Mouse (Mus musculus) thymus, postnatal 36 days (tissue): ENCODE results near the gene Syt14.

Experiments used
- DNase-seq, 2 experiments: peaks; one replicate each; pipeline ENCODE4 v3.0.0; 2022; ENCODE audit warnings: mixed read lengths in 2 of 2

The Syt14 gene

DNA sequence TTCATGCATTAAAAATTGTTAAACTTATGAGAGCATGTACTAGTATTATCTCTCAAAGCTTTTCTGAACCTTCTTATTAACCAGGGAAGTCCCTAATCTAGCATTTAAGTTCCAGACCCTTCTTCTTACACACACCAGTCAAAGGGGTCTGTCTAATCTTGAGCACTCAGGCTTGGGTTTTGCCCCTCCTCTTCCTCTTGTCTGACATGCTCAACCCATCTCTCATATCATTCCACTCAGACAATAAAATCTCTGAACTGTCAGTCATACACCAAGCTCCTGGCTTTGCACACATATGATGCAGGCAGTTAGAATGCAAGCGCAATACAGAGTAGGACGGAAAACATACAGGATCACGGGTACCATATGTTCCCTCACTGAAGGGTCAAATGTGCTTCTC, 48.4 kb downstream of the Syt14 start:
- DNase-seq: no peak

DNA sequence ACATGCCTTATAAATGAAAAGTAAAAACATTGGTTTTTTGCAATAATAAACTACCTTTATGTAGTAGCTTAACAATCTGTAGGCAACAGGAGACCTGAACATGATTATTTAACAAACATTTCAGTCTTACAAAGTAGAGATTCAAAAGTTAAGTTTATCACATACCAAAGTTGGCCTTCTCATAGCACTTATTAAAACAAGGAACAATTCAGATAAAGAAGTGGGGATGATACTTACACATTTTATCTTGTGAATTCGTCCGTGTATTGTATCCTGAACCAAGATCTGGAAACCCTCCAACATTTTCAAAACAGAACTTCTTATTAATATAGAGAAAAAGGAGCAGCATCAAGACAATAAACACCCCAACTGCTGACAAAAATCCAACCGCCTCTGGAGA, 49.1 kb downstream of the Syt14 start:
- DNase-seq: no peak

DNA sequence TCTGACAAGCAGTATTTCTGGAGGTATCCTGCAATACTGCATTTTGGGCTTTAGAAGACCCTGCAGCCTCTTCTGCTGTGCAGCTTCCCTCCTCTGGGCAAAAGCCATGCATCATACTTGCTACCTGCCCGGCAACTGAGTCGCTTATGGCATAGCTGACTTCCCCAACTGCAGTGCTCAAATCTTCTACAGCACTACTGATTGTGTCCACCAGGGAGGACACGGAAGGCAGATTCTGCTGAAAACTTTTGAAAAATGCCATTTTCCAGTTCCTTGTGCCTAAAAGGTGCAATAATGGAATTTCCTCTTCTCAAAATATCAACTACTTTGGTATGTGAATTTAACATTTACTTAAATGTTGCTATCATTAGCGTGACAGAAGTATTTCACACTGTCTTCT, 51.2 kb downstream of the Syt14 start:
- DNase-seq: no peak

DNA sequence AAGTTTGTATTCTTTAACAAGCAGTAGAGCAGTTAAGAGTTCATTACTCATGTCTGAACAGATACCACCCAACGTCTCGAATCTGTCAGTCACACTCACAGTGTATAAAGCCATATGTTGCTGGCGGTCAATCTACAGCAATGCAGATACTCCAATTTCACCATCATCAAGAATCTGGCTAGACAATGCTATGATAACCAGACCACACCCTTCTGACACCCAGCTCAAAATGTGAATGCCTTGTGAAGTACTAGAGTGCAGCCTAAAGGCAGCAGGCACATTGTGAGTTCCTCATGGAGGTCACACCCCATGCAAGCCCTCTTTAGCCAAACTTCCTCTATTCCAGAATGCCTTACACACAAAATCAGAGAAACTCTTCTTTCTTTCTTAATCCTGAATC, 53.9 kb downstream of the Syt14 start:
- no peak for DNase-seq

DNA sequence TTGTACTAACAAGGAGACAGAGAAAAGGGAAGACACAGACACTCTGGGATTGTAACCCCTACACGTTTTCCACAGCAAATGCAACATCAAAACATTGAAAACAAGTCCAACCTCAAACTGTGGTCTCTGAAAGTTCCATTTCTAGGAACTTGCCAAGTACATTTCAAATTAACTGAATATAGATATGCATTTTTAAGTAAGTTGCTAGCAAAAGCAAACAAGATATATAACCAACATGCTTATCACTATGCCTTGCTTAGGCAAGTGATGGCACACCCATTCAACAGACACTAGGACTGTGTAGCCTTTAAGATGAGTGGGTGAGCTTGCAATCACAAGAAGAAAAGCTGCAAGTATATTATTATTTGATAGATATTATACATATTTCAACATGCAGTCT, 54.5 kb downstream of the Syt14 start:
- no peak for DNase-seq

DNA sequence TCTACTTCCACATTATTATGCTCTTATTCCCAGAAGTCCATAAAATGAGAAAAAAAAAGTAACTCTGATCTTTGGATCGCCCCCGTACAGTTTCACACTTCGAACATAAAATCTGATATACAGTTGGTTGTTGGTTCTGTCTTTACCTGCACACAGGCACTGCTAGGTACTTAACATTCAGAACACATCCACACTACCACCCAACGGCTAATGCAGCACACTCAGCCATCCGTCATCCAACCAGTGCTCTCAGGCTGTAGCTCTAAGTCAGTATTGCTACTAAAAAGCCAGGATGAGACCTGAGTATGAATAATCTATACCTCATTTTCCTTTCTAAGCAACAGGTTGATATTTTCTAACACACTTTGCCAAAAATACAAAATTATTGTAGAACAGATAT, 73.3 kb downstream of the Syt14 start:
- DNase-seq: no peak

DNA sequence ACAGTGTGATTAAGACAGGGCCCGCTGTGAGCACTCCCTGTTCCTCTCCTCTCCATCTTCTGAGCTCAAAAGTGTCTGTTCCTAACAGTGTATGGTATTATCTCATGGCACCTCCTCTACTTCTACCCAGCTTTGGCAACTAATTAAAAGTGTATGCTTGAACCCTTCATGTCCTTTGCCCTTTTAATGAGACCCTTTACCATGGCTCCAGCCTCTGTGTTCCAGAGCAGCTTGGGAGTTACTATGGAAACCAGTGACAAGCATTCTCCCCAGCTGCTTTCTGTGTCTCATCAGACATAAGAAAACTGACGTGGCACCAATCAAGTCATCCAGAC, 87.8 kb downstream of the Syt14 start:
- no peak for DNase-seq

DNA sequence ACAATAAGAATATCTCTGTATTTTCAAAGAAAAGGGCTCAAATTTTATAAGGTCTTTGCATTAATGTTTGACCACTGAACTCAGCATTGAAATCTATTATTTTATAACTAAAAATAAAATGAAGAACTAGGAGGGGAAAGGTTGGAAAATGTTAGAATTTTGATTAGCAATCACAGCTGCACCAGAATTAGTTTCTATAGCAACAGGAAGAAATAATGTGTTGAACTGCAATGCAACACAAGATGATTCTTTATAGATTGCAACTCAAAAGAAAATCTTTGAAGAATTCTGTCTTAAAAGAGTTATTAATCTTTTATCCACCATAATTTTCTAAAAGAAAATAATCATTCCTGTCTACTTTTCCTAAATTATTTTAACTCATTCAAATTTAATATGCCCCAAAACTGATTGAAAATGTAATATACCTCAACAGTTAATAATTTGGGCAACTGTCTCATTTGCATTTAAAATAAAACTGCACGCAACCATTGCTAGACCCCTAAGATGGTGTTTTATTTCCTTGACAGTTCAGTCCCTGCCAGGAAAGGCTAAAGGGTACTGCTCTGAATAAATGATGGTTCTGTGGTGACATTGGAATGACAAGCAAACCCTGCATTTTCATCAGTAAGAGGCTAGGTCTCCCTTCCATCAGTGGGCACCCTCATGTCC, 88.3 kb downstream of the Syt14 start:
- DNase-seq: no peak

DNA sequence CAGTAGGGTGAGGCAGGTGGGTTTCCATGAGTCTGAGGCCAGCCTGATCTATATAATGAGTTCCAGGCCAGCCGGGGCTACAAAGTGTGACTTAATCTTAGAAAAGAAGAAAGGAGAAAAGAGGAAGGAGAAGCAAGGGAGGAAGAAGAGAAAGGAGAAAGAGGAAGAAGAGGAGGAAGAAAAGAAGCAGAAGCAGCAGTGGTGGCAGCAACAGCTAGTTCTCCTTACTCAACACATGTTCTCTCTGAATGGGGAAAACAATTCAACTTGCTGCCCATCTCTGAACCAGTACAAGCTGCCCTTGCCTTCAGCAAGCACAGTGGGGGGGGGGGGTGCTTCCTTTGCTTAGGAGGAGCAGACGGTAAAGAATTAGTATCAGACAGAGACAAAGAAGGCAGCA, 96.5 kb downstream of the Syt14 start:
- DNase-seq: no peak

DNA sequence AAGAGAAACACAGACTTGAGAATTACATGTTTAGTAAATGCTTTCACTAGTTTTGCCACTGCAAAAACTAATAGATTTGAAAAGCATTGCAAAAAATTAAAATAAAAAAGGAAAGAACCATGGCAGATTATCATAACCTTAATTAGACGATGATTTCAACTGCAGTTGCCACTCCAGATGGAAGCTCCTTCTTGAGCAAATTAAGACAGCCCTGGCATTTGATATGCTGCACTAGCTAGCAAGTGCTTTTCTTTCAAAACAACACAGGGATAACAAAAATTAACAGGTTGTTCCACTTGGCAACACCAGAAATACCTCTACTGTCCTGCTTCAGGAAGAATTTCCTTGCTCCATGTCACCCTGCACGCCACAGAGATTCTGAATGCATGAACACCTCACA, 97.6 kb downstream of the Syt14 start:
- DNase-seq: no peak

DNA sequence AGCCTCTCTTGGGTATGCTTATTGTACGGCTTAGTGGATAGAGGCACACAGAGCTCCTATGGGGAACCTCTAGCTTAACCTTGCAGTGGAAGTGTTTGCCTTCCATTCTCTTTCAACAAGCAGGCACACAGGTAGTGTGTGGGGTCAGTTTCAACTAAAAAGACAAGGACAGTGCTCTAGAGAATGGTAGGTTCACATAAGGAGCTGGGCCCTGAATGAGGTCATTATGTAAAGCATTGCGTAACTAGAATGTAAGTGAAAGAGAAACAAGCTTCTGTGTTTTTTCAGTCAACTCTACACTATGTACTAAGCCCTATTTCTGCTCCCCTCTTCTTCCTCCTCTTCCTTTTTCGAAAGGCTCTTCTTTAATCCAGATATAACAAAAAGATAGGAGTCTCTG, 103.8 kb downstream of the Syt14 start:
- no peak for DNase-seq

DNA sequence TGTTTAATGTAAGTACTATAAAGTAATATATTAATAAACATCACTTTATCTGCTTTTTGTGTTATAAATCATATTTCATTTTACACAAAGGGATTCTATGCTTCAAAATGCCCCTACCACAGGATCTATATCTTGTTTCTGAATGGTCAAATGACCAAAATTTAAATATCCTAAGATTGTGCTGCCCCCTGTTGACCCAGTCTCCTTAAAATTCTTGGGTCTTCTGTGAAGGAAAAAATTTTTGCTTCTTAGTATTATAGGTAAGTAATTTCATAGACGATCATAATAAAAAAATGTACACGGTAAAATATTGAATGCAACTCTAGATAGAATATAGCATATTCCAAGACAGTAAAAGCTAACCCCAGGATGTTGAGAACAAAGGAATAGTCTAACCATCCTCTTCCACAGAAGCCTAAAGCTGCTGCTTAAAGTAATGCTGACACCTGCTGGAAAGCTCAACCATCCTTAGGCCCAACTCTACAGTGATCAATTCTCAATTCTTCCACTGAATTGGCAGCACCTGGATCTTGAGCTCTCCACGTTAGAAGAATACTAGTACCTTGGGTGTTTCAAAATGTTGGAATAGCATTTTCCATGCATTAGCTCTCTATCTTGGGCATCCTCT, 123.4 kb downstream of the Syt14 start:
- no peak for DNase-seq

DNA sequence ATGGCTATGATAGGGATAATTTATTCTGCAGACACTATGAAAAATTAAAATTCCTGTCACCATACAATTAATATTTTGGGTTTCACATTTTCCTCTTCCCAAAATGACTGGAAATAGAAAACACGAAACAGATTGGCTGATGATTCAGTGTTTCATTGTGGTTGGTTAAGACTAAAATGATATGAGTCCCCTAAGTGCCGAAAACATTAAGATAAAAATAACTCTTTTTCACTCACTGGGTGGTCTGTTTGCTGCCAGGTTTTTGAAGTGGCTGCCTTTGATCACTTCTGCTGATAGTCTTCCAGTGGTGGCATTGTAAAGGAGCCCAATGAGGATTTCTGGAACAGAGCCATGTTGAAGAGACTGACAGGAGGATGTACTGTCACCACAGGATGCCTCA, 134.1 kb downstream of the Syt14 start:
- no peak for DNase-seq

DNA sequence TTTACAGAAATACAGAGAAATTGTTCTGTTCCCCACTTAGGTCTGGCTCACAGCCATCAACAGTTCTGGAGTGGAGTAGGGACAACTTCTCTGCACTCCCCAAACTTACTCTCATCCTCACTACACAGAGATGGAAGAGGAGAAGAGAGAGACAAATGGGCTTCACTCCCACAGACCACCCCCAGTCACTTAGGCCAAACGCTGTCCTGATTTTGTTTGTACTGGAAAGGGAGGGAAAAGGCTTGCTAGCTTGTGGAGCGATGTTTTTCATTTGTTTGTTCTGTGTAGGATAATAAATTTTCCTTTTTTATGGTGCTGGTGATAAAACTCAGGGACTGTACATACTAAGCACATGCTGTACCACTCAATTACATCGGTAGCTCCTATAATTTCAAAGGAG, 134.7 kb downstream of the Syt14 start:
- no peak for DNase-seq

DNA sequence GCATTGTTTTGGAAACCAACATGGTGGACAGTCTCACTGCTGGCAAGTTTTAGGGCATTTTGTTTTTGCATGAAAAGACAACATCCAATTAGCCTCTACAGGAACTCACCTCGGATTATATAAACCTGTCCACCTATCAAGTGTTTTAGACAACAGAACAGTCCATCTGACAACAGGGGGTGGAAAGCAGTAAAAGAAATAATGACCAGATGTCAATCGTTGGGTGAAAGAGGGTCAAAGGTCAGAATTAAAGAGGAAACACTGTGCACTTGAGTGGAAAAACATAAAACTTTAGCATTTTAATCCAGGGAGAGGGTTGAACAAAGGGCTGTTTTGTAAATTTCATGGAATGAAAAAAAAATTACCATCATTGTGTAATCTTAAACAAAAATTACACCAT, 136.8 kb downstream of the Syt14 start:
- no peak for DNase-seq

DNA sequence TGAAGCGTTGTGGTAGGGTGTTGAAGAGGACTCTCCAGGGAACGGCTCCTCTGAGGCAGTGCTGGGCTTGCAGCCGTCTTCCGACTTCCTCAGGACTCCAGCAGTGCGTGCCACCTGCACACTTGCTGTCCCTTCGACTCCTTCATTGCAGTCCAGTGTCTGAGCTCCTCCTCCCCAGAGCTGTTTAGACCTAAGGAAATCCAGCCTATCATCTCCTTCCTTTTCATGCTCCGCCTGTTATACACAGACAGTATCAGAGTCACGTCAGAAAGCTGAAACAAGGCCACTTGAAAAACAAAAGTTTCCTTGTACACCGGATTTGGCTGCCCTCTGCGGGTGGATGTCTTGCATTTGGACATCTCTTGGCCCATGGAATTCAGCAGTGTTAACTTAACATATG, 138.4 kb downstream of the Syt14 start:
- no peak for DNase-seq

DNA sequence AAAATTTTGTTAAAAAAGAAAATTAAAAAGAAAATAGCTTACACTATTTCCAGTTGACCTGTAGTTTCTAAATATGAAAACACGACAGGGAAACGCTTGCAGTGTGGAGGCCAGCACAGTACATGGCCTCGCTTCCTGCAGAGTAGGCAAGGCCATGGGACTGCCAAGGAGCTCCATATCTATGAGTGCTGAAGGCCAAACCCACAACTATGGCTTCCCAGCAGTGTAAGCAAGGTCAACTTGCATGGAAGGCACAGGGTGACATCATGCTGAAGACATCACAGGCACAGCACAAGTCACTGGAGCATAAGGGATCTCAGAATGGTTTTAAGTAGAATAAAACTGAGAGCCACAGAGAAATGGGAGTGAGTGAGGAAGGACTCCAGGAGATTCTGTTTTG, 139.5 kb downstream of the Syt14 start:
- no peak for DNase-seq

DNA sequence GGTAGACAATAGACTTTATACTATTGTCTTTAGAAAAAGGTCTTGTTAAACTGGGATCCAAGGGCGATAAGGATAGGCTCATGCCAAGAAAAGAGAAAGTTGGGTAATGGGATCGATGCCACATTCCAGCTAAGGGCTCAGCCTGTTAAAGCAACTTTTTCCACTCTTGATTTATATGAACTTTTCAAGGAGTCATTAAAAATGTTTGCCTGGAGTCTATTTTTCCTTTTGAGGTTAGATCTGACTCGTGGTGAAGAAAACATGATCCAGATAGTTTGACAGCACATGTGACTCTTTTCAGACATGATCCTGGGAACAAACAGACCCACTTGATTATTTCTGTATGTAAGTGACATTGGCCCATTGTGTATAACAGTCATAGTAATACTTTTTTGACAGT, 144.9 kb downstream of the Syt14 start:
- DNase-seq: no peak

DNA sequence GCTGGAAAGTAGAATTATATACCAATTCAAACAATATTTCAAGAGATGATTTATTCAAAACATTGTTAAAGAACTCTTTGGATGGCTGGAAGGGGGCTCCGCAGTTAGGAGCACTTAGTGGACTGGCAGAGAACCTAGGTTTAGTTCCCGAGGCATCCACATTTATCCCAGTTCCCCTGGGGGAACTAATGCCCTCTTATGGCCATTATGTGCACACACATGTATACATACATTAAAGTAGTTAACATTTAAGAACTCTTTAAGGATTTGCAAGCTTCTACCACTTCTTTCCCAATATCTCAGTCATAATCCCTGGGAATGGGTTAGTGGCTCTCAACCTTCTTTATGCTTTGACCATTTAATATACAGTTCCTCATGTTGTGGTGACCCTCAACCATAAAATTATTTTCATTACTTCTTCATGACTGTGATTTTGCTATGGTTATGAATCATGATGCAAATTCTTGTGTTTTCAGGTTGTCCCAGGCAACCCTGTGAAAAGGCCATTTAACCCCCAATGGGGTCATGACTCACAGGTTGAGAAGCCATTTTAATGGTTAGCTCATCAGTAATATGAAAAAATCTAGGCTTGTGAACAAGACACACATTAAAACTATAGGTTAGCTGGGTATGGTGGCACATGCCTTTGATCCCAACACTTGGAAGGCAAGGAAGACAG, 152.8 kb downstream of the Syt14 start:
- no peak for DNase-seq

DNA sequence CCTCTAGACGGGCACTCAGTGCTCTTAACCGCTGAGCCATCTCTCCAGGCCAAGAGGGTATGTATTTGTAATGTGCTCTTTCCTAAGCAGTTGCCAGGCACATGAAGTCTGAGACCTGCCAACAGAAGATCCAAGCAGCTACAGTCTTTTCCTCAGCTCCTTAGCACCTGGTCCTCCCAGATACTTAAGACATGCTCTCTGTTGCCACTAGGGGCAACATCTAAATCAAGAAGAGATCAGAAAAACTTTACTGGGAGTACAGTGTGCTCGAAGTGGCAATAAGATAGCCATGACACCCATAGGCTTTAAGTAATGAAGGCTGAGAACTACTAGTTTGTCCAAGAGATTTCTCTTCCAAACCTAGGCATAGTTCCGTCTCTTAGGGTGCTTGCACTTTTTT, 155.4 kb downstream of the Syt14 start:
- DNase-seq: no peak

DNA sequence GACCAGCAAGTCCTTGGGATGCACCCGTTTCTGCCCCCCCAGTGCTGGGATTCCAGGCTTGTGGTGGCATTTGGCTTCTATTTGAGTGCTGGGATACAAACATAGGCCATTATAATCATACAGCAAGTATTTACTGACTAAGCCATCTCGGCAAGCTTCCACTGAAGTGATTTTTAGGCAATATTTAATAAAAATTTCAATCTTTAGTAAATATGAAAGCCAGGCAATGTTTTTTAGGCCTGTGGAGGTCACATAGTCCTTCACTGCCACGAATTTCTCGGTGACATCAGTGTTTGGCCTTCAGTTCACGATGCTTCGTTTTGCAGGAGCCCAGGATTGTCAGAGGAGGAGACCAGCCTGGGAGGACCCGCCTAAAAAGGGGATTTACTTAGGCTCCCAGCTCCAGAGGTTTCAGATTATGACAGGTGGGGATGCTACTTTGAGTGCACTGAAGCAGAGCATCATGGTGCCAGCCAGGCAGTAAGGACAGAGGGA, 156.4 kb downstream of the Syt14 start:
- DNase-seq: no peak

DNA sequence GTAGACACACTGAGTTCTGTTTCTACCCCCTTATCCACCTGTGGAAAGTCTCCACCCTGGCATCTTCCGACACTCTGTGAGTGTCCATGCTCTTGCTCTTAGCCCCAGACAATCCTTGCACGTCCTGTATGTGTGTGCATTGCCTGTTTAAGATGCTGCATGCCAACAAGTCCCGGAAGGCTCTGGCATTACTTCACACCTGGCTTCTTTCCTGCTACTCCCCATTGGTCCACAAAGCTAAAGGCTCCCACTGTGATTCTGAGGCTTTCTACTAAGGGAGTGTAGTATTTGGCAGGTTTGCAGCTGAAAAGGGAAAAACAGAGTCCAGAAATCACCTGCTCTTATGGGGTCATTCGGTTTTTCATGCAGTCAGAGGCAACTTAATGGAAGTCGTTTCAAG, 162.7 kb downstream of the Syt14 start:
- no peak for DNase-seq

DNA sequence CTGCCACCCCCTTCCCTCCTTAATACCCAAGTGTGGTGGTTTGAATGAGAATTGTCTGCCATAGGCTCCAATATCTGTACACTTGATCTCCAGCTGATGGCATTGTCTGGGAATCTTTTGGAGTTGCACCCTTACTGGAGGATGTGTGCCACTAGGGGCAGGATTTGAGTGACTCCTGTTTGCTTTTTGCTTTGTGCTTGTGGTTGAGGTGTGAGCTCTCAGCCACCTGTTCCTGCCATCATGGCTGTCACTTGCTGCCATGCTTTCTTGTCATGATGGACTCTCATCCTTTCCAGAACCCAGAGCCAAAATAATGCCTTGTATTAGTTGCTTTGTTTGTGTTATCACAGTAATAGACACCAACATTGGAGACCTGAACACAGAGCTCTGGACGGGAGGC, 165.8 kb downstream of the Syt14 start:
- DNase-seq: no peak

DNA sequence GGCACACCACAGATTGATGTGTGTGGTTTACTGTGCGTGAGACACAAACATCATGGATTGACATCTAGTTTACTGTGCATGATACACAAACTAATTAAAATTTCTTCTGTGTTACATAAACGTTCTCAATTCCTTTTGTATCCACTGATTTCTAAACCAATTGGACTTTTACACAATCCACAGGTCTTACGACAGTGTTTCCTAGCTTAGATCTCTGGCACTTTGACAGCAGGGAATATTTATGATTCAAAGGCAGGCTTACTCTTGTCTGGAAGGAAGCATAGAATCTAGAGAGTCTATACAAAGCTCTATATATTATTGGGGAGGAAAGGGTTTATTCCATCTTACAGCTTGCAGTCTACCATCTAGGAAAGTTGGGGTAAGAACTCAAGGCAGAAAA, 171.1 kb downstream of the Syt14 start:
- no peak for DNase-seq
